Mouse (Mus musculus): Measurements from ENCODE around the gene Ldb1.

The Ldb1 gene

GRCm38 (mm10) chr19:46044271-46044992, 582 bp downstream of the Ldb1 start, which contains the start of gene Pprc1:
TSS of gene Pprc1 (plus strand) at chr19:46044886.
- DNase-seq, result peak; percentile 45

GRCm38 (mm10) chr19:46043380-46043779, 1.6 kb downstream of the Ldb1 start:
- peak; percentile 37 for DNase-seq

- DNase-seq, result no peak
These were observed 2.5 kb downstream of the Ldb1 start for GRCm38 (mm10) chr19:46042476-46043011.

DNA sequence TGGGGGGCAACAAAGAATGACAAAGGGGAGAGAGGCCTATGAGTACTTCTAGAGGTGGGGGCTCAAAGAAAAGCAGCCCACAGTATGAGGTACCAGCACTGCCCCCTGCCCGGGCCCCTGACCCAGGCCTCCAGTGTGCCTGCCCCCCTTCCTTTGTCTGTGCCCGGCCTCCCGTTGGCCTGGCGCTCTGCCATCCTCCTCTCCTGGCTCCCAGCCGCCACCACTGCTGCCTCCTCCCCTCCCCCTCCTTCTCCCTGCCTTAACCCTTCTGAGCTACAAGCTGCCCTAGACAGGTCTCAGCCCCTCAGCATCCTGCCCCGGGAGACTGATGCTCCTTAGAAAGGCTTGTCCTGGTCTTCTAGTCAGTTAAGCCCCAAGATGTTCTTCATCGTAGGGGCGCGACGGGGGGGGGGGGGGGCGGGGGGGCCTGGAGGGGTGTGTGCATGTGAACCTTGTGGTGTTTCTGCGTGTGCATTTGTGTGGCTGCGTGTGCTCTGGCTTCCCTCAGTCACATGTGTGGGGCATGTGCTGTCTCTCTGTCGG, 3.0 kb downstream of the Ldb1 start:
- peak; percentile 82 for DNase-seq

DNA sequence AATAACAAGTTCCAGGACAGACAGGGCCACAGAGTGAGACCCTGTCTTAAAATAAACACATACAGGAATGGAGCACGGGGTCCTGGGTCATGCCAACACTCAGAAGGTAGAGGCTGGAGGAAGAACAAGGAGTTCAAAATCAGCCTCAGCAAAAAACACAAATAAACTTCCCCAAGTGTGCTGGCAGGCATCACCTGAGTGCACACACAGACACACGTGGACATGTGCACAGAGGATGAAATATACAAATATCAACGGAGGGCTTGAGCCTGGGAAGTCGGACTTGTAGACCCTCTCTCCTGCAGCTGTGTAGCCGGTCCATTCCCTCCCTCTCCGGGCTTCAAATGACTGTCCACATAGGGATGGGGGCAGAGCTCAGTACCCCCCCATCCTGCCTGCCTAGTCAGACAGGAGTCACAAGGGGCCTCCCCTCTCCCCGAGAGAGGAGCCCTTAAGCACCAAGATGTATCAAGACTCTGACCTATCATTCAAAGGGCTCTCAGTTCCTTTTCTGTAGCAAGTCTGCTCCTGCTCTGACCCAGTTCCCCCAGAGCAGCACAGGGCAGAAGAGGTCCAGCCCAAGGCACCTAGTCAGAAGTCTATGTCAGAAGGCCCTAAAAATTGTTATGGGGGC, 3.6 kb downstream of the Ldb1 start:
- no peak for DNase-seq

GRCm38 (mm10) chr19:46040149-46040902, 4.7 kb downstream of the Ldb1 start:
- DNase-seq, result no peak

GRCm38 (mm10) chr19:46039478-46039877, 5.5 kb downstream of the Ldb1 start:
- peak; percentile 82 for DNase-seq

GRCm38 (mm10) chr19:46038851-46039260, 6.2 kb downstream of the Ldb1 start:
- peak; percentile 47 for DNase-seq

- peak; percentile 41 for DNase-seq
These were observed 6.8 kb downstream of the Ldb1 start for GRCm38 (mm10) chr19:46037925-46038850.

DNA sequence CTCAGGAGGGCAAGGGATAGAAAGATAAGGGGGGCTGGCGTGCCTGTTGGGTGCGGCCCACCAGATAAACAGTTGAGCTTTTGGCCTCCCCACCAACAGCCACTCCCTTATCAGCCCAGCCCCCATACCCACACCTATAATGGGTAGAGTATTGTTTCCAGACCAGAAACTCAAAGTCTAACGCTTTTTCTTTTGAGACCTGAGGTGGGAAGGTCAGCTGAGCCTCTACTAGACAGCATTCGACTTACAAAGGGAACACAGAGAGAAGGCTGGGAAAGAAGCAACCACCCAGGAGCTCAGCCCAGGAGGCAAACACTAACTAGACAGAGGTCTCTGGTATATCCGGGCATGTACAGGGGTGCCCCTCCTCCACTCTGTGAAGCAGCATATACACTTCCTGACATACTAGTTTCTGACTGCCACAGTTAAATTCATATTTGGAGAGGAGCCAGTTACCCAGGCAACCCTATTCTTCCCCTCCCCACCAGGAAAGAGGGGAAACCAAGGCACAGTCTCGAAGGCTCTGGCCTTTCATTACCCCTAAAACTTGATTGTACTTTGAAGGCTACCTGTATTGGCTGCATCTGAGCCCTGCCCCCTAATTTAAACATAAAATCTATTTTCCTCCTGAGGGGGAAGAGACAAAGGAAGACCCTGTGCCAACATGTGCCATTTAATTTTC, 7.6 kb downstream of the Ldb1 start:
- DNase-seq, result no peak

DNA sequence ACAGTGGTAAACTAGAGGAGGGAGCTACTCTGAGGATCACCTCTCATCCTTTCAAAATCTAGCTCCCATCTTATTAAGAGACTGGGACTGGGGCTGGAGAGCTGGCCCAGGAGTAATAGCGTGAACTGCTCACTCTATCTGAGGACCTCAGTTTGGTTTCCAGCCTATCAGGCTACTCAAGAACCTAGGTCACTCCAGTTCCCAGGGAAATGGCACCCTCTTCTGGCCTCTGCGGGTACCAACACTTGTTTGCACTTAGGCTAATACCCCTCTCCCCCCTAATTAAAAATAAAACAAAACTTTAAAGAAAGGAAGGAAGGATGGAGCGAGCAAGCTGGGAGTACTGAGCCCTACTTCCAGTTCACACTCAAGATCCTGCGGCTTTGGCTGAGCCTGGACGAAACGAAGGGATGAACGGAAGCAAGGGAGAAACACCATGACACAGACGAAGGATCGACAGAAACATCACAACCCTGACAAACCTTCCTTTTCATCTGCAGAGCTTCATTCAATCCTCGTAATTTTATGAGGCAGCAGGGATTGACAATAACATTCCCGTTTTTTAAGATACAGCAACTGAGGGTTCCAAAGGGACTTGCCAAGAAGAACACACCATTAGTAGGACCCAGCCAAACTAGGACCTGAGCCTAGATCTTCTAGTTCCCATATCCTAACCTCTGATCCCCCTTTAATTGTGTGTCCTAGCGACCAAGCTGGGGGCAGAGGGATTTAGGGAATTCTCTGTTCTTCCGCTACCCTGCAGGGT, 8.4 kb downstream of the Ldb1 start:
- DNase-seq, result no peak

GRCm38 (mm10) chr19:46035971-46036370, 9.0 kb downstream of the Ldb1 start:
- DNase-seq, result no peak

DNA sequence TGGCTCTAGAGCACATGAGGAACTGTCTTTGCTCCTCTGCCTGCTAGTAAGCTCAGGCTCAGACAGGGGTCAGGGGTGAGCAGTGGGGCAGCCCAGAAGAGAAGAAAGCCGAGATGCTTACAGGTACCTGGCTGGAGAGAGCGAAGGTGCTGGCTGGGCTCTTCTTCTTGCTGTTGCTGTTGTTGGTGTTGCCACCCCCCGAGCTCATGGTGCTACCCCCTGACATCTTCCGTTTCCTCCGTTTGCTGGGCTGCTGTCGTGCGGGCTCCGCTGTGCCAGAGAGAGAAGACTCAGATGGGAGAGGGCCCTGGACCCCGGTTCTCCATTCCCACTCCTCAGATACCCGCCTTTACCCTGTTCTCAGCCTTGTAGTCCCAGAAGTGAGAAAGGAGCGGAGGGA, 11.1 kb downstream of the Ldb1 start:
- DNase-seq, result no peak

- DNase-seq, result no peak
These were observed 12.1 kb downstream of the Ldb1 start for GRCm38 (mm10) chr19:46032731-46033510.

- no peak for DNase-seq
These were observed 13.2 kb downstream of the Ldb1 start for GRCm38 (mm10) chr19:46031689-46032432.

DNA sequence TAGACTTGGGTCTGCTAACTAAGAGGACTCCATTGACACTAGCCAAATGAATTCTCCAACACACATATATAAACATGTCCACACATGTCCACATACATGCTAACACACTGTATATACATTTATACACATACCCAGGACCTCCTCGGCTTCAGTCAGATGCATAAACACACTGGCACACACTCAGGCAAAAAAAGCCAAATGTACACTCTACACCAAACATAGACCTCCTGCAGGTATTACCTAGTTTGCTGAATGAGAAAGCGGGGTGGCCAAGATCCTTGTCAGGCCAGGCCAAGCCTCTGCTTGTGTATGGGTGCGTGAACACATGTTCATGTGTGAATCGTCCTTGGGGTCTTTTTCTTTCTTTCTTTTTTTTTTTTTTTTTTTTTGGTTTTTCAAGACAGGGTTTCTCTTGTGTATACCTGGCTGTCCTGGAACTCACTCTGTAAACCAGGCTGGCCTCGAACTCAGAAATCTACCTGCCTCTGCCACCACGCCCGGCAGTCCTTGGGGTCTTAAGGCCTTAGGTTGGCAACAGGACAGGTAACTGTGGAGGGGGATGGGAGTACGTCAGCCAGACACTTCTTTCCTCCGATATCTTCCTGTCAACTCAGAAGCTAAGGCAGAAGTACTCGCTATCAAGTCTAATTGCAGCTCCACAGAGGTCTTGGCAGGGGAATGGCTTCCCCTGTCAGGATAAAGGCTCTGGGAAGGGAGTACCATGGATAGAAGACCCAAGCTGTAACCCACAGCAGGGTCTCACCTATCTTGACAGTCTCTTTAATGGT, 14.6 kb downstream of the Ldb1 start:
- DNase-seq, result no peak

DNA sequence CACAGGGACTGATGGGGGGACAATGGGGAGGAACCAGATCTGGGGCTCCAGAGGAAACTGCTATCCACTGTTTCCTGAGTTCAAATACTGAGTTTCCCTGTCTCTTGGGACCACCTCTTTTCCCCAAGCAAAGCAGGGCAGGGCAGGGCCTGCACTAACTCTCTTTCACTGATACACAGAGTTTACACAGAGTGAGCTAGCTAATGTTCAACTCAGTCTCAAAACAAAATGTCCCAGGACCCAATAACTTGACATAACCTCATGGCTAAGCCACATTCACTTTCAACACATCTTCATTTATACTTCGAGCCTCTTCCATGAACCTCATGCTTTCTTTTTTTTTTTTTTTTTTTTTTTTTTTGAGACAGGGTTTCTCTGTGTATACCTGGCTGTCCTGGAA, 15.4 kb downstream of the Ldb1 start:
- DNase-seq, result no peak

DNA sequence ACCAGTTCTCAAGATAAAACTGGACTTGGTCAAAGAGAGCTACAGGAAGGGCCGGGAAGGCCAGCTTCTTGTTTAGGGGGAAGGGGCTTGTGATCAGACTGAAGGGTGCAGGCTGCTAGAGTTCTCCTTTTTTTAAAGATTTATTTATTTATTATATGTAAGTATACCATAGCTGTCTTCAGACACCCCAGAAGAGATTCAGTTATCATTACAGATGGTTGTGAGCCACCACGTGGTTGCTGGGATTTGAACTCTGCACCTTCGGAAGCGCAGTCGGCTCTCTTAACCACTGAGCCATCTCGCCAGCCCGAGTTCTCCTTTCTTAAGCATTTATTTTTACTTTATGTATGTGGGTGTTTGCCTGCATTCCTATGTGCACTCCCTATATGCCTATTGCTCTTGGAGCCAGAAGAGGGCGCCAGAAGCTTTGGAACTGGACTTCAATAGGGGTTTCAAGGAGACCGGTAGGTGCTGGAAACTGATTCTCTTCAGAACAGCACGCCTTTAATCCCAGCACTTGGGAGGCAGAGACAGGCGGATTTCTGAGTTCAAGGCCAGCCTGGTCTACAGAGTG, 16.2 kb downstream of the Ldb1 start:
- no peak for DNase-seq
